Mouse (Mus musculus): ENCODE data around the gene C1qtnf5.

C1qtnf5 gene
- long read RNA-seq, experiment 1, partial matches to known transcripts = 0 of 8 reads
- long read RNA-seq, experiment 1, other reads (novel, unspliced or antisense) = 0 of 8 reads
- long read RNA-seq, experiment 2, transcript C1qtnf5-204 (3 exons, 1,365 nt) = major isoform, 8 of 17 reads
- long read RNA-seq, experiment 2, partial matches to known transcripts = 0 of 17 reads
- long read RNA-seq, experiment 2, other reads (novel, unspliced or antisense) = 0 of 17 reads

DNA sequence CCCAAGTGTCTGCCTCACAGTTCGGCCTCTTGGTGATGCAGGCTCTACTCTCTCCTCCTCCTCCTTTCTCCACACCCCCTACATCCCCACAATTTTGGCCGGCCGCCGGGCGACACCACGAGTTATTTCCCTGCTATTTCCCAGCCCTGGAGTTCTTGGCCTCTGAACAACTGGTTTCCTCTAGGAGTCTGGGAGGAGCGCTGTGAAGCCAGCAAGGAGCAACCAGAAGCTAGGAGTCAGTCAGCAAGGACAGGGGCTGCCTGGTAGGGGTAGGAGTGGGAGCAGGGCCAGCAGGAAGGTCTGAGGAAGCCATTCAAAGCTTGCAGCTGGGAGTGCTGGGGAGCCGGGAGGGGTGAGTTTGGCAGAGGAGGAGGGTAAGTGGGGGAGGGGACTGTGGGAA lies at the start of gene C1qtnf5:
C1qtnf5 (plus strand) TSS at position 136 of the 400 bp plus-strand sequence.
- intact Hi-C loops (cut with DNase I) = loop anchor here (5.0 kb wide), 1 partner anchor 35 kb away; no protein-coding TSS in a partner anchor

- intact Hi-C loops (cut with DNase I) = loop anchor here (5.0 kb wide), 1 partner anchor 71 kb away; no protein-coding TSS in a partner anchor
Measured at GRCm38 (mm10) chr9:44058606-44059005, 48.4 kb upstream of the C1qtnf5 start.

DNA sequence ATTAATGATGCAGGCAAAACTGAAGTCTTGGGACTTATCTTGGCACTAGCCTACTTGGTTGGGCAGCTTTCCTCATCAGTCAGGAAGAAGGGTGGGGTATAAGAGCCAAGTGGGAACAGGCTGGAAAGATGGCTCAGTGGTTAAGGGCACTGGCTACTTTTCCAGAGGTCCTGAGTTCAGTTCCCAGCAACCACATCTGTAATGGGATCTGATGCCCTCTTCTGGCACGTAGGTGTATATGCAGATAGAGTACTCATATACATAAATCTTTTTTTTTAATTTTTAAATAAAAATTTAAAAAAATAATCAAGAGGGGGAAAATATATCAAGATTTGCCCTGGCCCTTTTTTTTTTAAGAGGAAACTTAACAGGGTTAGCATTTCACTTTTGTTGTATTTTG lies 41.9 kb upstream of the C1qtnf5 start:
- intact Hi-C loops (cut with DNase I) = loop anchor here (5.0 kb wide), 1 partner anchor 83 kb away; no protein-coding TSS in a partner anchor

DNA sequence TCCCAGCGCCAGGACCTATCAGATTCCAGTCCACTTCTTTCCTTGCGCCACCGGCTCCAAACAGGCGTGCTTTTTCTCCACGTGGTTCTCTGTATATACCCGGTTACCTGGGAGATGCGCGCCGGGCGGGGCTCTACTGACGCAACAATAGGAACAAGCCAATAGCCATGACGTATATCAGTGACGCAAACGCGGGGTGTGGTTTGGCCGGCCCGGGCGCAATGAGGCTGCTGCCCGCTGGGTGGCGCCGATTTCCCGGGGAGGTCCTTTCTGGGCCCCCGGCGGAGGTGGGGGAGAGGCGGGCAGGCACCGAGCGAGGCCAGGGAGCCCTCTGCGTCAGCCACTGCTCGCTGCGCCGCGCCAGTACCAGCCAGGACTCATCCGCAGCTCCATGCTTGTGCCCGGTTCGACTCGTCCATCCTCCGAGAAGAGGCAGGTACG lies 40.2 kb upstream of the C1qtnf5 start, which contains the start of gene Usp2:
Usp2 (plus strand) TSS at position 237 of the 441 bp plus-strand sequence.
- intact Hi-C loops (cut with DNase I) = loop anchor here (5.0 kb wide), 1 partner anchor 85 kb away; no protein-coding TSS in a partner anchor

- intact Hi-C loops (cut with DNase I) = loop anchor here (5.0 kb wide), 1 partner anchor 85 kb away; no protein-coding TSS in a partner anchor
Measured at GRCm38 (mm10) chr9:44067241-44067959, 39.6 kb upstream of the C1qtnf5 start.

DNA sequence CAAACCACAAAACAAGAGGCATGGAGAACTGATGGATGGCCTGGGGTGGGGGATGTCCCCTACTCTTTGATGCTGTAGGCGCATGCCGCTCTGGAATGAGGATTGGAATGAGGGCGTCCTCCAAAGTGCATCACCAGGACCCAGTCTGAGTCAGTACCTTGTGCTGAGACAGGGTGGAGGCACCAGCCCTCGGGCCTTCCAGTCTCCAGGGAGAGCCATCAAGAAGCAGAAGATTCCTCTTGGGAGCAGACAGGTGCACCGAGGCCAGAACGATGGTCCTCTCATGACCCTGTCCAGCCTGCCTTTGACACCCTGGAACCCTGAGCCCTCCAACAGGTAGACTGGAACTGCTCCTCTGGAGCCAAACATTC lies 39.1 kb upstream of the C1qtnf5 start:
- intact Hi-C loops (cut with DNase I) = loop anchor here (5.0 kb wide), 1 partner anchor 86 kb away; no protein-coding TSS in a partner anchor

GRCm38 (mm10) chr9:44069252-44069651 lies 37.8 kb upstream of the C1qtnf5 start:
- intact Hi-C loops (cut with DNase I) = loop anchor here (5.0 kb wide), 1 partner anchor 87 kb away; no protein-coding TSS in a partner anchor

DNA sequence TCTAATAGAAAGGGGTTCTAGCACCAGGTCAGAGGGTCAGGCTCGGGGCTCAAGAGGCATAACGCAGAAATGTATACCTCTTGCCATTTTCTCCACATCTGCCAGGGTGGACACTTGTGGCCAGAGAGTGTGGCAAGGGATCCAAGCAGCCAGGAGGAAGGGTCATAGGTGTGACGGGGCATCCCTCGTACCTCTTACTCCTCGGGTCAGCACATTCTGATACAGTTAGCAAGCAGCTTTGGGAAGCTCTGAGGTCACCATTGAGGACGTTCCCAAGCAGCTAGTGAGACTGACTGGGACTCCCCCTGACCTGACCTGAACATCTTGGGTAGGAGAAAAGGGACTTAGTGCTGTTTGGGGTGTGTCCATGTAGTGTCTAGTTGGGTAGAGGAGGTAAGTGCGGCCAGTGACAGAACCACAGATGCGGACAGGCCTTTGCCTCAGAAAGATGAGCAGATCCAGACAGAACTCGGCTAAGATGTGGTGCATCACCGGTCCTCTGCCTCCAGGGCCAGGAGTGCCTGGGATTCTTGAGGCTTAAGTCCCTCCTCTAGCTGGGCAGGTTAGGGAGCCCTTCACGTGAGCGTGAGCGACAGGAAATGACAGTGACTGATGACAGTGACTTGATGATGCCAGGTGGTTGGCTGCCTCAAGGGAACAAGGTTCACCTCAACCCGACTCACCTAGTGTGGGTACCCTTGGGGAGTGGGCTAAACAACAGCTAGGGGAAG lies 36.8 kb upstream of the C1qtnf5 start:
- intact Hi-C loops (cut with DNase I) = loop anchor here (5.0 kb wide), 1 partner anchor 37 kb away; the partner anchor contains the start of gene C1qtnf5

- intact Hi-C loops (cut with DNase I) = loop anchor here (5.0 kb wide), 1 partner anchor 36 kb away; the partner anchor contains the start of gene C1qtnf5
Measured at GRCm38 (mm10) chr9:44070844-44071231, 36.2 kb upstream of the C1qtnf5 start.

DNA sequence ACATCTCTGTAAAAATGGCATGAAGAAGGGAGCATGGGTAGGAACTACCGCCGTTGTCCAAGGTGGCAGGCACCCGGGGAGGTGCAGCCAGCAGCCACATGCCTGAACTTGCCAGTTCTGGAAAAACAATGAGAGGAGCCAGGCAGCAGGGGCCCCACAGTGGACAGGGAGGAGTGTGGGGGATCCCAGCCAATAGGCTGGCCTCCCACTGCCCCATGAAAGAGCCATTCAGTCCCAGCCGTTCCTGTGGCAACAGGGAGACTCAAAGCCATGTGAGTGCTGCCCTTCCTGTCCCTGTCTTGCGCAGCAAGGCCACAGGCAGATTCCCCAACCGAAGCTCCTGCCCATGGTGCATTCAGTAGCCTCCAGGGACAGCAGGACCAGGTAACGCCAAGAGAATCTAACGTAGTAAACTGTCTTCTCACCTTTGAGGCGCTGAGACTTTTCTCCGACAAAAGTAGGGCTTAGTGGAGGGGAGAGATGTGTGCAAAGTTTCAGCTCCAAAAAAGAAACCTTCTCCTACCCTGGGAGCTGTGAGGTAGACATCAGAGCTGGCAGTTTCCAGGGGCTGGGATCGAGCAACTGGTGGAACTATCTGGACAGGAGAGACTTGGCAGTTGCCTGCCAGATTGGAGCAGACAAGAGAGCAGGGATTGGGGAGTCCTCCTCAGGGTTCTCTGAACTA lies 35.0 kb upstream of the C1qtnf5 start:
- intact Hi-C loops (cut with DNase I) = loop anchor here (5.0 kb wide), 1 partner anchor 35 kb away; the partner anchor contains the start of gene C1qtnf5

GRCm38 (mm10) chr9:44072599-44072915 lies 34.5 kb upstream of the C1qtnf5 start:
- intact Hi-C loops (cut with DNase I) = loop anchor here (5.0 kb wide), 1 partner anchor 35 kb away; the partner anchor contains the start of gene C1qtnf5

GRCm38 (mm10) chr9:44073115-44073514 lies 33.9 kb upstream of the C1qtnf5 start:
- intact Hi-C loops (cut with DNase I) = loop anchor here (5.0 kb wide), 1 partner anchor 34 kb away; the partner anchor contains the start of gene C1qtnf5

GRCm38 (mm10) chr9:44074395-44075275 lies 32.4 kb upstream of the C1qtnf5 start:
- intact Hi-C loops (cut with DNase I) = loop anchor here (5.0 kb wide), 1 partner anchor 33 kb away; the partner anchor contains the start of gene C1qtnf5

- intact Hi-C loops (cut with DNase I) = no loop called here
Measured at GRCm38 (mm10) chr9:44075276-44075995, 31.6 kb upstream of the C1qtnf5 start.

- intact Hi-C loops (cut with DNase I) = no loop called here
Measured at GRCm38 (mm10) chr9:44075996-44076763, 30.9 kb upstream of the C1qtnf5 start.

DNA sequence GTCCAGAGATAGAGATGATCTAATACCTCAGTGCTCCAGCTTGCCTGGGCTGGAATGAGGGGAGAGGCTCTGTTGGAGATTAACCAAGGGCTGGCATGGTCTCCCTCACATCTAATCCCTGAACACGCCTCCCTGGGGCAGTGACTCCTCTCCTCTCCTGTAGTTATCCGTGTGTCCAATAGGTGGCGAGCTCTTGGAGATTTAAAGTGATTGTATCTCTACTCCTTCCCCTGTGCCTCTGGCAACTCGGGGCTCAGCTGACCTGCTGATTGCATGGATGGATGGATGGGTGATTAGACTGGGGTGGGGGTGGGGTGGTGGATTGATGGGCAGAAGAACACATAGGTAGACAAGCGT lies 30.3 kb upstream of the C1qtnf5 start:
- intact Hi-C loops (cut with DNase I) = no loop called here

- intact Hi-C loops (cut with DNase I) = no loop called here
Measured at GRCm38 (mm10) chr9:44077266-44077910, 29.7 kb upstream of the C1qtnf5 start.

Data from adrenal gland (tissue).